9 mouse cellular contexts compared by ENCODE assay signal in the genomic region with DNA sequence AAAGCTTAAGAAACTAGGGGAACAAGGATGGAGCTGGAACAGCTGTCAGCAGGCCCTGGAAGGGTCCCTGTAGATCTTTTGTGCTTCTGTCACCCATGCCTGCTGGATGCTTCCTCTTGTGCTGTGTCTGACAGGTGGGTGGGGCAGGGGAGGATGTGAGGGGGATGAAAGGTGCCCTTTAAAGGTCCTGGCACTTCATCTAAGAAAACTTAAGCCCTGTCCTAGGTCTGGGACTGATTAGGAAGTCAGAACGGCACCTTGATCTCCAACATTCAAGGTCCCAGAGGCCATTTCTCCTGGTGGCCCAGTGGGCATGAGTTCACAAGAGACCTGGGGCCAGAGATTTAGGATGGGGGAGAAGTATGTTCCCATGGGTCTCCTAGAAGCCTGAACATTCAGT. TPM values are rescaled to one million over a fixed set of nuclear protein-coding genes. Genes with fewer than 3 reads are reported as not detected.
A peak's percentile ranks its signal among the peaks of the same experiment; 100 is the strongest.
DNase-seq lines count a peak whose midpoint lies in the region; ATAC-seq and TF ChIP-seq lines count a peak whose summit lies in the region.
"Had no signal": no experiment of that assay in that cellular context is flagged by ENCODE, and none has a peak within 500 bp of the region (broad histone marks: within the 10 kb centered on the region; RNA-seq: fewer than 3 reads in every experiment).

A gene (minus strand): TSS at position 297 of the 400 bp plus-strand sequence.

- H3K9me3 ChIP-seq in kidney, postnatal 0 days (replicated peaks; ENCODE audit: low read length), result no peaks in the 10 kb centered on the region
- H3K9me3 ChIP-seq in embryonic facial prominence, embryonic 11.5 days (replicated peaks; ENCODE audit: control insufficient read depth, low read length), result no peaks in the 10 kb centered on the region
- no peaks in the 10 kb centered on the region for H3K9me3 ChIP-seq in intestine, embryonic 15.5 days
- no peaks in the 10 kb centered on the region for H3K9me3 ChIP-seq in midbrain, embryonic 16.5 days (replicated peaks; ENCODE audit: control insufficient read depth, low read length, poor library complexity, severe bottlenecking)
- H3K9me3 ChIP-seq: megakaryocyte, embryonic 14.5 days had no signal

- H3K27me3 ChIP-seq in kidney, postnatal 0 days (ENCODE audit: insufficient read depth, low read length), result no peaks in the 10 kb centered on the region
- 0 out of 2 replicates have a peak, but pooled peaks cover 2% of the 10 kb centered on the region for H3K27me3 ChIP-seq in embryonic facial prominence, embryonic 11.5 days (ENCODE audit: control insufficient read depth, insufficient read depth, low read length)
- H3K27me3 ChIP-seq in intestine, embryonic 15.5 days (replicated peaks), result no peaks in the 10 kb centered on the region
- no peaks in the 10 kb centered on the region for H3K27me3 ChIP-seq in midbrain, embryonic 16.5 days (ENCODE audit: control insufficient read depth, insufficient read depth, low read depth, low read length)

- peak within 1 kb of the TSS; percentile 41 for H3K4me2 ChIP-seq in kidney, postnatal 0 days (ENCODE audit: low read length)
- peak within 1 kb of the TSS; percentile 59 for H3K4me2 ChIP-seq in embryonic facial prominence, embryonic 11.5 days (ENCODE audit: low read depth, low read length)
- peak within 1 kb of the TSS; percentile 56 for H3K4me2 ChIP-seq in intestine, embryonic 15.5 days (replicated peaks)
- peak within 1 kb of the TSS; percentile 65 for H3K4me2 ChIP-seq in midbrain, embryonic 16.5 days (ENCODE audit: low read length)

- 65% methylated on average over 1 of the region's 1 CpGs for WGBS in kidney, postnatal 0 days
- 59% methylated on average over 1 of the region's 1 CpGs for WGBS in embryonic facial prominence, embryonic 11.5 days
- WGBS in intestine, embryonic 15.5 days, result 94% methylated on average over 1 of the region's 1 CpGs
- WGBS in midbrain, embryonic 16.5 days, result 95% methylated on average over 1 of the region's 1 CpGs

- H3K4me1 ChIP-seq in kidney, postnatal 0 days (replicated peaks; ENCODE audit: insufficient read depth, low read length), result no peaks in the 10 kb centered on the region
- H3K4me1 ChIP-seq in embryonic facial prominence, embryonic 11.5 days (ENCODE audit: control insufficient read depth, insufficient read depth, low read length), result no peaks in the 10 kb centered on the region
- H3K4me1 ChIP-seq in intestine, embryonic 15.5 days (replicated peaks), result peaks cover 2% of the 10 kb centered on the region; the same call in 1 of the 2 replicates
- H3K4me1 ChIP-seq in midbrain, embryonic 16.5 days (ENCODE audit: control insufficient read depth, insufficient read depth, low read length), result peaks cover 13% of the 10 kb centered on the region
- H3K4me1 ChIP-seq: megakaryocyte, embryonic 14.5 days had no signal

- H3K36me3 ChIP-seq in kidney, postnatal 0 days (ENCODE audit: insufficient read depth, low read length), result no peaks in the 10 kb centered on the region
- H3K36me3 ChIP-seq in embryonic facial prominence, embryonic 11.5 days (replicated peaks; ENCODE audit: control insufficient read depth, insufficient read depth, low read depth, low read length), result no peaks in the 10 kb centered on the region
- no peaks in the 10 kb centered on the region for H3K36me3 ChIP-seq in intestine, embryonic 15.5 days
- H3K36me3 ChIP-seq in midbrain, embryonic 16.5 days (ENCODE audit: control insufficient read depth, insufficient read depth, low read length), result peaks cover 3% of the 10 kb centered on the region

- no peak within 1 kb of the TSS for H3K27ac ChIP-seq in kidney, postnatal 0 days
- no peak within 1 kb of the TSS for H3K27ac ChIP-seq in embryonic facial prominence, embryonic 11.5 days (replicated peaks; ENCODE audit: low read depth, low read length)
- H3K27ac ChIP-seq in intestine, embryonic 15.5 days, result no peak within 1 kb of the TSS
- H3K27ac ChIP-seq in midbrain, embryonic 16.5 days (ENCODE audit: low read length), result peak within 1 kb of the TSS; percentile 81

- no peak for TF ChIP-seq CTCF in kidney, postnatal 0 days (IDR thresholded peaks at IDR 0.05; ENCODE audit: low read depth)

- no peak for DNase-seq in kidney, postnatal 0 days (ENCODE audit: low spot score)
- DNase-seq in kidney, adult 11 months, result no peak
- no peak for DNase-seq in embryonic facial prominence, embryonic 11.5 days (ENCODE audit: low spot score)
- DNase-seq in spleen, adult 18-20 months, result no peak
- DNase-seq in cerebellum, adult 11 months, result no peak
- no peak for DNase-seq in lung, postnatal 14 days

- no peak within 1 kb of the TSS for H3K9ac ChIP-seq in kidney, postnatal 0 days (ENCODE audit: low read depth, low read length)
- no peak within 1 kb of the TSS; the same call in 1 of the 2 replicates for H3K9ac ChIP-seq in embryonic facial prominence, embryonic 11.5 days (replicated peaks; ENCODE audit: low read length)
- H3K9ac ChIP-seq in intestine, embryonic 15.5 days, result no peak within 1 kb of the TSS
- H3K9ac ChIP-seq in midbrain, embryonic 16.5 days (ENCODE audit: low read depth, low read length), result peak within 1 kb of the TSS; percentile 73

- ATAC-seq in kidney, postnatal 0 days (replicated peaks; ENCODE audit: low FRiP score, low read depth), result no peak
- no peak for ATAC-seq in embryonic facial prominence, embryonic 11.5 days (replicated peaks; ENCODE audit: insufficient number of reproducible peaks, low FRiP score, low TSS enrichment, low read depth)
- ATAC-seq in intestine, embryonic 15.5 days, result no peak
- ATAC-seq in midbrain, embryonic 16.5 days, result no peak

- no peak within 1 kb of the TSS for H3K4me3 ChIP-seq in kidney, postnatal 0 days (replicated peaks; ENCODE audit: low read depth, low read length)
- H3K4me3 ChIP-seq in embryonic facial prominence, embryonic 11.5 days (ENCODE audit: low read depth, low read length), result peak within 1 kb of the TSS; percentile 27; the same call in 1 of the 2 replicates
- peak within 1 kb of the TSS; percentile 20 for H3K4me3 ChIP-seq in intestine, embryonic 15.5 days (replicated peaks)
- H3K4me3 ChIP-seq in midbrain, embryonic 16.5 days (ENCODE audit: low read depth, low read length), result peak within 1 kb of the TSS; percentile 57
- H3K4me3 ChIP-seq: megakaryocyte, embryonic 14.5 days had no signal

RNA-seq across cellular contexts. Expression of the gene that starts here (rescaled TPM):
- polyA plus RNA-seq in kidney, postnatal 0 days (2015; fragmentation: Nextera tagmentation; extraction: Ambion mirVana), result 0.47 and 0.84 TPM in 2 replicates
- polyA plus RNA-seq in embryonic facial prominence, embryonic 11.5 days (2014; fragmentation: Nextera tagmentation; extraction: Ambion mirVana), result 1.0 and 1.4 TPM in 2 replicates
- polyA plus RNA-seq in intestine, embryonic 15.5 days (2015; fragmentation: Nextera tagmentation; extraction: Ambion mirVana), result 4.2 and 4.4 TPM in 2 replicates
- polyA plus RNA-seq in midbrain, embryonic 16.5 days (2015; fragmentation: Nextera tagmentation; extraction: Ambion mirVana), result 15.2 and 15.8 TPM in 2 replicates
